Mouse (Mus musculus) common myeloid progenitor, adult 5-6 weeks (primary cell): ENCODE measurements around the gene Olfr740. TPM values are rescaled to one million over a fixed set of nuclear protein-coding genes. Genes with fewer than 3 reads are reported as not detected.

ENCODE experiments used
- ATAC-seq: replicated peaks from 2 replicates; pipeline ENCODE4 v1.8.0; 2016; ENCODE audit warnings: low read depth, mild to moderate bottlenecking, moderate TSS enrichment, inconsistent platforms; ENCODE audit not compliant: poor library complexity, severe bottlenecking
- total RNA-seq: library from RNA; stranded (forward); fragments of 200-1000, 187-1606 nt; gene quantifications from 2 replicates; pipeline ENCODE4 v1.2.3, GENCODE M21; 2017

Gene Olfr740
- total RNA-seq: not detected in 2 replicates

- no peak for ATAC-seq
Observed at GRCm38 (mm10) chr14:50445245-50445644, at the start of gene Olfr740. Gene Olfr740 (plus strand): TSS chr14:50445545.

- ATAC-seq: no peak
Observed at GRCm38 (mm10) chr14:50407268-50407667, 38.1 kb upstream of the Olfr740 start, which contains the start of gene Olfr738. Gene Olfr738 (plus strand): TSS chr14:50407568.

GRCm38 (mm10) chr14:50418326-50418725 is 27.0 kb upstream of the Olfr740 start, which contains the start of gene Olfr739:
Gene Olfr739 (plus strand): TSS chr14:50418626.
- ATAC-seq: no peak

GRCm38 (mm10) chr14:50472438-50472837 is 27.1 kb downstream of the Olfr740 start, which contains the start of gene Olfr741:
Gene Olfr741 (plus strand): TSS chr14:50472738.
- no peak for ATAC-seq

GRCm38 (mm10) chr14:50478406-50478805 is 33.1 kb downstream of the Olfr740 start:
- ATAC-seq: no peak

- ATAC-seq: no peak
Observed at GRCm38 (mm10) chr14:50503300-50503699, 58.0 kb downstream of the Olfr740 start, which contains the start of gene Olfr742. Gene Olfr742 (plus strand): TSS chr14:50503600.

Other genes starting within 250 kb of the Olfr740 start
- gene Olfr731, start 203.7 kb upstream of the Olfr740 start, total RNA-seq: not detected in 2 replicates
- not detected in 2 replicates for gene Olfr732, start 161.3 kb upstream of the Olfr740 start, total RNA-seq
- gene Olfr733, start 144.0 kb upstream of the Olfr740 start, total RNA-seq: not detected in 2 replicates
- gene Olfr734, start 118.8 kb upstream of the Olfr740 start, total RNA-seq: not detected in 2 replicates
- not detected in 2 replicates for gene Olfr735, start 96.7 kb upstream of the Olfr740 start, total RNA-seq
- gene Tlr11, start 87.6 kb upstream of the Olfr740 start, total RNA-seq: not detected in 2 replicates
- not detected in 2 replicates for gene Olfr736, start 64.4 kb upstream of the Olfr740 start, total RNA-seq
- gene Olfr738, start 38.0 kb upstream of the Olfr740 start, total RNA-seq: not detected in 2 replicates
- gene Olfr739, start 26.9 kb upstream of the Olfr740 start, total RNA-seq: not detected in 2 replicates
- not detected in 2 replicates for gene Olfr741, start 27.2 kb downstream of the Olfr740 start, total RNA-seq
- gene Olfr742, start 58.1 kb downstream of the Olfr740 start, total RNA-seq: not detected in 2 replicates
- not detected in 2 replicates for gene Olfr743, start 76.3 kb downstream of the Olfr740 start, total RNA-seq
- gene Olfr744, start 169.3 kb downstream of the Olfr740 start, total RNA-seq: not detected in 2 replicates
- gene Olfr745, start 193.8 kb downstream of the Olfr740 start, total RNA-seq: not detected in 2 replicates
- not detected in 2 replicates for gene Olfr746, start 201.5 kb downstream of the Olfr740 start, total RNA-seq
- gene Olfr747, start 247.7 kb downstream of the Olfr740 start, total RNA-seq: not detected in 2 replicates